Mouse (Mus musculus): ENCODE data around the gene Fmn2. TPM values are rescaled to one million over a fixed set of nuclear protein-coding genes. Genes with fewer than 3 reads are reported as not detected.

Gene Fmn2
- total RNA-seq, 2 experiments from 2014 or later: 0.26 to 0.28 TPM

- H3K27ac ChIP-seq: no peak overlapping the region
- no peak overlapping the region for H3K4me3 ChIP-seq
- no peak for TF ChIP-seq CTCF (IDR thresholded peaks at IDR 0.05)
- intact Hi-C loops (cut with DNase I): no loop called here
- DNase-seq: no peak
Measured at GRCm38 (mm10) chr1:174701835-174702234, 200.2 kb downstream of the Fmn2 start.

GRCm38 (mm10) chr1:174703909-174704308 is 202.3 kb downstream of the Fmn2 start:
- DNase-seq: no peak
- H3K27ac ChIP-seq: no peak overlapping the region
- no peak overlapping the region for H3K4me3 ChIP-seq
- intact Hi-C loops (cut with DNase I): no loop called here
- no peak for TF ChIP-seq CTCF (IDR thresholded peaks at IDR 0.05)

- intact Hi-C loops (cut with DNase I): no loop called here
- no peak overlapping the region for H3K27ac ChIP-seq
- DNase-seq: no peak
- H3K4me3 ChIP-seq: no peak overlapping the region
- TF ChIP-seq CTCF (IDR thresholded peaks at IDR 0.05): no peak
Measured at GRCm38 (mm10) chr1:174719729-174720458, 218.3 kb downstream of the Fmn2 start.

- Histone ChIP-seq H3K4me3 (no peak overlapping the region), H3K27ac (no peak overlapping the region)
- intact Hi-C loops (cut with DNase I): no loop called here
- TF ChIP-seq CTCF (IDR thresholded peaks at IDR 0.05): no peak
- DNase-seq: no peak
Measured at GRCm38 (mm10) chr1:174728771-174729170, 227.1 kb downstream of the Fmn2 start.

- H3K27ac ChIP-seq: no peak overlapping the region
- DNase-seq: no peak
- intact Hi-C loops (cut with DNase I): no loop called here
- no peak for TF ChIP-seq CTCF (IDR thresholded peaks at IDR 0.05)
- H3K4me3 ChIP-seq: no peak overlapping the region
Measured at GRCm38 (mm10) chr1:174732715-174733114, 231.1 kb downstream of the Fmn2 start.

GRCm38 (mm10) chr1:174738958-174739357 is 237.3 kb downstream of the Fmn2 start:
- no peak for DNase-seq
- TF ChIP-seq CTCF (IDR thresholded peaks at IDR 0.05): no peak
- intact Hi-C loops (cut with DNase I): no loop called here
- no peak overlapping the region for H3K27ac ChIP-seq
- H3K4me3 ChIP-seq: no peak overlapping the region

DNA sequence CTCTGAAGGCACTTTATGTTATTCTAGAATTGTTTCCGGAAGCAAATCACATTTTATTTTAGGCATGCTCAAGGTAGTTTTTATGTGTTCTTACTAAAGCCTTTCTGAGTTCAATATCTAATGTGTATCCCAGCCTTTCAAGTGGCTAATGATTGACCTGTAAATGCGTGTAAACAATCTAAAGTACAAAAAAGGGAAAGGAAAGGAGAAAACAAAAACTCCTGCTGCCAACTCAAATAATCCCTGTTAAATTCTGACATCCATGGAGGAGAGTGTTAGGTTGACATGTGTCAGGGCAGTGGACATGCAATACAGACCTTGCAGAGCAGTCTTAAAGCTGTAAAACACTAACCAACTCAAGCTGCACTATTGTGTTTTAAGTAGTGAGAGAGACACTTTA is 241.0 kb downstream of the Fmn2 start:
- Histone ChIP-seq H3K27ac (no peak overlapping the region), H3K4me3 (no peak overlapping the region)
- no peak for DNase-seq
- intact Hi-C loops (cut with DNase I): no loop called here
- TF ChIP-seq CTCF (IDR thresholded peaks at IDR 0.05): no peak

GRCm38 (mm10) chr1:174748520-174748919 is 246.9 kb downstream of the Fmn2 start:
- intact Hi-C loops (cut with DNase I): no loop called here
- TF ChIP-seq CTCF (IDR thresholded peaks at IDR 0.05): no peak
- Histone ChIP-seq H3K4me3 (no peak overlapping the region), H3K27ac (no peak overlapping the region)
- DNase-seq: no peak

- DNase-seq: no peak
- intact Hi-C loops (cut with DNase I): no loop called here
- H3K4me3 ChIP-seq: no peak overlapping the region
- no peak for TF ChIP-seq CTCF (IDR thresholded peaks at IDR 0.05)
- no peak overlapping the region for H3K27ac ChIP-seq
Measured at GRCm38 (mm10) chr1:174750893-174751461, 249.4 kb downstream of the Fmn2 start.

DNA sequence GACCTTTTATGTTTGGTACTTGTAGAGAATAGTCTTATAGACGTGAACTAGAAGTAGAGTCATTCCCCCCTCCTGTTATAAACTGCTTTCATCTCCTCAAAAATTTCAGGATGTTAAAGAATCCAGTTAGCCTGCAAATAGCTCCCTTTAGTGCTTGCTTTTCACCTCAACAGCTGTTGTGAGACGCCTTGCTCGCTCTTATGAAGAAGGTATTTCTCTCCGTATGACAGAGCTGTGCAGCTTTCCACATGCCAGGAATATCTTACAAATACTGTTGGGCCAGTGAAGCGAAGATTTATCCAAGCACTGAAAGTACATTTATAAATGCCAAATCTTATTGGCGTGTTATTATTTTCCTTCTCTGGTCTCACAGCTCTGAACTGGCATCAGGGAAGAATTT is 257.7 kb downstream of the Fmn2 start:
- no peak for DNase-seq
- intact Hi-C loops (cut with DNase I): no loop called here
- H3K4me3 ChIP-seq: no peak overlapping the region
- no peak for TF ChIP-seq CTCF (IDR thresholded peaks at IDR 0.05)
- H3K27ac ChIP-seq: 0 out of 2 replicates have a peak overlapping the region, but pooled peaks have one; percentile 12

- Histone ChIP-seq H3K4me3 (no peak overlapping the region), H3K27ac (no peak overlapping the region)
- intact Hi-C loops (cut with DNase I): no loop called here
- DNase-seq: no peak
- TF ChIP-seq CTCF (IDR thresholded peaks at IDR 0.05): no peak
Measured at GRCm38 (mm10) chr1:174765757-174766156, 264.1 kb downstream of the Fmn2 start.

DNA sequence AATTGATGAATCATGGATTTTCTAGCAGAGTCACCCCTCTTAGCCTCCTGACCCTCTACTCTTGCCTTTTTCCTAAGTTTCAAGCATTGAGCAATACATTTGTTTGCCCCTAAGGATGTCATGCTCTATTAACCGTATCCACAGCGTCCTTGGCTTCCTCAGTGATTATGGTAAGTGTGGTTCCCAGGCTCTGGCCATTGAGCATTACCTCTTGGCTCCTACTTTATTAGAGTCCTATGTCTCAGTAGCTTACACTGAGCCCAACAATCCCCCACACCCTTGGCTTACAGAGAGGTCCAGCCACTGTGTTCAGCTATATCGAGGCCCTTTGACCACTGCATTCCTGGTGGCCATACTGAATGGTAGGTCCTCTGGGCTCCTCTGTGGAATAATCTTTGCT is 265.2 kb downstream of the Fmn2 start:
- intact Hi-C loops (cut with DNase I): no loop called here
- TF ChIP-seq CTCF (IDR thresholded peaks at IDR 0.05): no peak
- no peak overlapping the region for H3K4me3 ChIP-seq
- H3K27ac ChIP-seq: no peak overlapping the region
- DNase-seq: no peak

- TF ChIP-seq CTCF (IDR thresholded peaks at IDR 0.05): no peak
- H3K4me3 ChIP-seq: no peak overlapping the region
- no peak for DNase-seq
- peak overlapping the region; percentile 54 for H3K27ac ChIP-seq
- intact Hi-C loops (cut with DNase I): no loop called here
Measured at GRCm38 (mm10) chr1:174771871-174772281, 270.3 kb downstream of the Fmn2 start.

- H3K27ac ChIP-seq: no peak overlapping the region
- DNase-seq: no peak
- no peak overlapping the region for H3K4me3 ChIP-seq
- intact Hi-C loops (cut with DNase I): no loop called here
- TF ChIP-seq CTCF (IDR thresholded peaks at IDR 0.05): no peak
Measured at GRCm38 (mm10) chr1:174781037-174781436, 279.4 kb downstream of the Fmn2 start.
